Mouse (Mus musculus): ENCODE measurements around the gene Agbl1.

DNA sequence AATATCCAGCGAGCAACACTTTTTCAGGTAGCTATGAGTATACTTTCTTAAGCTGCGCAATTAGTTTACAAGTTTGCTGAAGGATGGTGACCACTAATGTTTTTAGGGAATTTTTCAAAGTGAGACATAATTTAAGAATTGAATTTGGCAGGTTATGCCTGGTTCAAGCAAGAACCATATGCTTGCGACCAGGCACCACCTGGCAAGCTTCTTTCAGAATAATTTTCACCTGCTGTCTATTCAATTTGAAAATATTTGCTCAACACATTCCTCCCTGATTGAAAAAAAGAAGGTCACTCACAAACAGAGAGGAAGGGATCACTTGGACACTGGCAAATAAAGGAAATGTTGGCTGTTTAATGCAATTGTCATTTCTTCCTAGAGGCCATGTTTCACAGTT lies 779.9 kb downstream of the Agbl1 start:
- no peak for TF ChIP-seq ZNF384 (IDR thresholded peaks at IDR 0.05; ENCODE audit: low read depth, low read length)
- no peak for TF ChIP-seq CHD2 (IDR thresholded peaks at IDR 0.05; ENCODE audit: low read depth, low read length)
- TF ChIP-seq HCFC1 (IDR thresholded peaks at IDR 0.05; ENCODE audit: borderline replicate concordance, insufficient read depth, low read length): no peak
- TF ChIP-seq MAFK (IDR thresholded peaks at IDR 0.05; ENCODE audit: insufficient read depth, low read depth, low read length): no peak
- TF ChIP-seq ZC3H11A (IDR thresholded peaks at IDR 0.05; ENCODE audit: borderline replicate concordance, low read depth, low read length): no peak

All from ES-E14 (cell line).